Mouse (Mus musculus) urinary bladder, postnatal 36 days (tissue): ENCODE data around the gene Apold1.
A peak's percentile ranks its signal among the peaks of the same experiment; 100 is the strongest.

Experiments
- DNase-seq, 2 experiments: peaks; one replicate each; pipeline ENCODE4 v3.0.0; 2022; ENCODE audit warnings: low spot score in 2 of 2, mixed read lengths in 1 of 2

Gene Apold1

DNA sequence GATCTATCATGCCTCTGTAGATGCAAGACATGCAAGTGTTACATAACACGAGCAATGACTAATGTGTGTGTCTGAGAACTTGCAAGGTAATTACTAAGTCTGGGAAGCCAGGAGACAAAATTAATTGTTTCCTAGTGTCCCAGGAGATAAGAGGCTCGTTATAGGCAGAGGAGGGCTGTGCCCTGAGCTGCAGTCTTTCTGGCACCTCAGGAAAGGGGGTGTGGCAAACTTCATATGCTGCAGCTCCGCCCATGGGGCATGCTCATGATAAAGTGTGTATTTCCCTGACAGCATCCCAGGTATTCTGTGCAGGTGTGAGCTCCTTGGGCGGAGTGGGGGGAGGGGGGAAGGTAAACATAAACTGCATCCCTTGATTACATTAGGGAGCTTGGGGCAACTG lies 9.4 kb upstream of the Apold1 start:
- no peak for DNase-seq

DNA sequence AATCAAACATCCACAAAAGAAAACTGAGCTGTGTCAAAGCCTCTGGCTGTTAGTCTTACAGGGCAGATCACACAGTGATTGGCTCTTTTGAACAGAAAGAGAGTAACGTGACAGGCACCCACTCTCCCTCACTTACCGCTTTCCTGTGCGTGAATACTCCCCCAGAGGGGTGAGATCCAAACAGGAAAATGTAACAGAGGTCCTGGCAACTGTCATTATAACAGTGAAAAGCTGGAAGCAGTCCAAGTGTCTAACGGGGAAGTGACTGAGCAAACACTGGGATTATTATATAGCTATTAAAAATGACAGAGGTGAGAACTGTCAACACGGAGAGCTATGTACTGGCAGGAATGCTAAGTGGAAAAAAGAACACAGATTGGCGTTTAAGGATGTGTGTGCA lies 4.9 kb upstream of the Apold1 start:
- DNase-seq, result no peak

DNA sequence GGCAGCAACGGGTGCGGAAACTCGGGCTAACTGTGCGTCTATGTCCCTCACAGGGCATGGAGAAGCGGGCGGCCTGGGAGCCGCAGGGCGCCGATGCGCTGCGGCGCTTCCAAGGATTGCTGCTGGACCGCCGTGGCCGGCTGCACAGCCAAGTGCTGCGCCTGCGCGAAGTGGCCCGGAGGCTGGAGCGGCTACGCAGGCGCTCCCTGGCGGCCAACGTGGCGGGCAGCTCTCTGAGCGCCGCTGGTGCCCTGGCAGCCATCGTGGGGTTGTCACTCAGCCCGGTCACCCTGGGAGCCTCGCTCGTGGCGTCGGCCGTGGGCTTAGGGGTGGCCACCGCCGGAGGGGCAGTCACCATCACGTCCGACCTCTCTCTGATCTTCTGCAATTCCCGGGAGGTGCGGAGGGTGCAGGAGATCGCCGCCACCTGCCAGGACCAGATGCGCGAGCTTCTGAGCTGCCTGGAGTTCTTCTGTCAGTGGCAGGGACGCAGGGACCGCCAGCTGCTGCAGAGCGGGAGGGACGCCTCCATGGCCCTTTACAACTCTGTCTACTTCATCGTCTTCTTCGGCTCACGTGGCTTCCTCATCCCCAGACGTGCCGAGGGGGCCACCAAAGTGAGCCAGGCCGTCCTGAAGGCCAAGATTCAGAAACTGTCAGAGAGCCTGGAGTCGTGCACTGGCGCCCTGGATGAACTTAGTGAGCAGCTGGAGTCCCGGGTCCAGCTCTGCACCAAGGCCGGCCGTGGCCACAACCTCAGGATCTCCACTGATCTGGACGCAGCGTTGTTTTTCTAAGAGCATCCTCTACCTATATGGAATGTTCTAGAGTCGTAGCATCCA lies 2.2 kb downstream of the Apold1 start:
- DNase-seq, result peak; percentile 77 to 89

DNA sequence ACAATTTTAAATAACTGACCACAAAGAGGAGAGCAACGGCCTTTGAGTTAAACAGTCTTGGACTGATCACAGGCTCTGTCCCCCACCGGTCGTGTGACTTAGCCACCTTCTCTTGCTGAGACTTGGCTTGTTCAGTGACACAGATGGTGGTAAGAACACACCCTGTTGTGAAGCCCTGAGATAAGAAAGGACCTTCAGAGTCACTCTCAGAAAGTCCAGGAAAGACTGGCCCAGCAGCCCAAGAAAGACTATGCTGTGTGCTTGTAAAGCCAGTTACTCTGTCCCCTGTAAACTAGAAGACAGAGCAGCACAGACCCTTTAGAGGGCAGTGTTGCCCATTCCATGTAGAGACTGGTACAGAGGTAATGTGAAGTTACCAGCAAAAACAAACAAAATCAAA lies 3.2 kb downstream of the Apold1 start:
- DNase-seq, result no peak

DNA sequence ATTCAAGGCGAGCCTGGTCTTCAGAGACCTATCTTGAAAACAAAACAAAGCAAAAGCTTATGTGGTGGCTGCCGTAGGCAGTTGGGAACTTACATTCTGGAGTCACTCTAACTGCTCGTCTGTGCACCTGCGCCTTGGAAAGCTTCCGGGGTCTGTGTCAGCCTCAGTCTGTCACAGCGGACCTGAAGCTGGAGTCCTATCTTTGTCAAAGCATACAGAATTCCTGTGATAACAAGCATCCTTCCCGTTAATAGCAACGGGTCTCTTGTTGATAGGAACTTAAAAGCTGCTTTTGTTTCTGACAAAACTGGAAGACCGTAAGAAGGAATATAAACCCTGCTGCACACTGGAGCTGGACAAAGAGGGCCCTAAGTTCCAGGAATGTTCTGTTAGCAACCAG lies 6.9 kb downstream of the Apold1 start:
- no peak for DNase-seq

DNA sequence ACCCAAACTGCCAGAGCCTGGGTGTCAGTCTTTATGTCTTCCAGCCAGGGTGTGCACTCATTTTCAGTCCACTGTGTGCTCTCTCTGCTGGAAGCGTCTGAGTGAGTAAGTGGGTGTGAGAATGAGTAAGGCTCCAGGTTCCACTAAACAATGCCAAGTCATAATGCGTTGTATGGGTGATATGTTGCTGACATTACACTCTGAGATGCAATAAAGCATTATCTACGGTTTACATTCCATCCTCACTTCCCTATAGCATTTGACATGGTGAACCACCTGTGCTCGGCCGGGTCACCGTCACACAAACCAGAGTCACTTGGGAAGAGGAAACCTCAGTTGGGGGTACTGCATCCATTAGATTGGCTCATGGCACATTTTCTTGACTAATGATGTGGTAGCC lies 9.2 kb downstream of the Apold1 start:
- no peak for DNase-seq

DNA sequence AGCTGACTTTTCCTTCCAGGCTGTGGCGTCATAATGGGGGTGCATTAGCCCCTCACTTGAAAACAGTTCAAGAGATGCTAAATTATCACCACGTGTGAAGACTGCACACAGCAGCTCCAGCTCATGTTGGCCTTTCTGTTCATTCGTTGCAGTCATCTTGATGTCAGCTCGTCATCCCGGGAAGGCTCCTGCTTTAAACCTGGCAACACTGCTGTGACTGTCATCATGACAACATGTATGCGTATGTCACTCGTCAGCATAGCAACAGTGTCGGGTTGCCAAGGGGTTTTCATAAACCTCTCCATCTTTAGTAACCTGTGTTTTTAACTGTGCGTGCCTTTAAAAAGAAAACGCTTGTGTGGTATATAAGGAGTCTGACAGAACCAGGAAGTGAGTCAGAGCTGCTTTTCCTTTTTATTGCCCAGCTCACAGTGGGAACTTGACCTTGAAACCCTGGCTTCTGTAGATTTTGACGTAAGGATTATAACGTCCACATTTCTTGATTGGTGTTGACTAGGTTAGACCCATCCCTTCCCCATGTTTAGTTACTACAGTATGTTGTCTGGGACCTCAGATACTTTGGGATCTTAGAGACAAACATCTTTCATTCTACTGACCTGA lies 12.6 kb downstream of the Apold1 start:
- no peak for DNase-seq

DNA sequence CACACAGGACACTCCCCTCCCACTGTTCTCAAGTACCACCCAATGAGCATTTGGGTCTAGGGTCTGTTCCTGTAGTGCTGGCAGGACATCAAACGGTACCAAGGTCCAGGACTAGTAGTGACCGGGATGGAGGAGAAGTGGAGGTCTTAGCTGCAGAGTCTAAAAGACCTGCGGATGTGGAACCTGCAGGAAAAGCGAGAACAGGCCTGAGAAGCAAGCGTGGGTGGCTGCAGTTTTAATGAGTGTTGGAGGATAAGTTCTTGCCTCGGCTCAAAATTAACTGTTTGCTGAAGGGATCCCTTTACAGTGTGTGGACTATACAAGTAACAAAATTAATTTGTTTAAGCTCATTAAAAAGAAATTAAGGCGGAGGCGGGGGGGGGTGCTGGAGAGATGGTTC lies 13.5 kb downstream of the Apold1 start:
- no peak for DNase-seq

DNA sequence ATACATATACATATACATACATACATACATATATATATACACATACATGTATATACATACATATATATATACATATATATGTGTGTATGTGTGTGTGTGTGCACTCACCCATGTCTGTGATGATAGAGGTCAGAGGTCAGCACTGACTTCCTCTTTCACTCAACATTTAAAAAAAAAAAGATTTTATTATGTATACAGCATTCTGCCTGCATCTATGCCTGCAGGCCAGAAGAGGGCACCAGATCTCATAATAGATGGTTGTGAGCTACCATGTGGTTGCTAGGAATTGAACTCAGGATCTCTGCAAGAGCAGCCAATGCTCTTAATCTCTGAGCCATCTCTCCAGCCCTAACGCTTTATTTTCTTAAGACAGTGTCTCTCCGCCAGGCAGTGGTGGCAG lies 15.4 kb downstream of the Apold1 start:
- DNase-seq, result no peak

DNA sequence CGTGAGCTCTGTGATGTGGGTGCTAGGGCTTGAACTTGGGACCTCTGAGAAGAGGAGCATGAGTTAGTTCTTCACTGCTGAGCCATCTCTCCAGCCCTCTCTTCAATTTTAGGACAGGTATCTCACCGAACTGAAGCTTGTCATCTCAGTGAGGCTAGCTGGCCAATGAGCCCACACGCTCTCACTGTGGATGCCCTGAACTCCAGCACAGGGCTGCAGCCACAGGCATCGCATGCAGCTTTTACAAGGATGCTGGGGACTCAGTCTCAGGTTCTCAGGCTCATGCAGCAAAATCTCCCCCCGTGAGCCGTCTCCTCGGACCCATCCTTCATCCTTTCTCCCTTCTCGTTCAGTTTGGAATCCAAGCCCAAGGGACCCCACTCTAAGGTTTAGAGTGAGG lies 16.6 kb downstream of the Apold1 start:
- no peak for DNase-seq

DNA sequence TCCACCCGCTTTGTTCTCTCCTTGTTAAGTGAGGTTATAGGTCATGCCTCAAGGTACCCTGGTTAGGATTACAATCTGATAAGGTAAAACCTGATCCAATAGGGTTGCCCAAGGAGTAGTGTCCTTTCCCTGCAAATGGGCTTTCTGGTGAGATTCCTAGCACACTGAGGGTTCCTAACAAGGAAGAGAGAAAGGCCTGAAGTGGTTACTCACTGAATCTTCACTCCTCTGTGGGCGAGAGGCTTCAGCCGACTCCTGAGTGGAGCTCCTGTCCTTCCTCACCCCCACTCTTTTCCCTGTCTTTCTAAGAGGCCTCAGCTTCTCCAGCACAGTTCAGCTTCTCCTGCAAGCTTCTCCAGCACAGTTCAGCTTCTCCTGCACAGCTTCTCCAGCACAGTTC lies 17.3 kb downstream of the Apold1 start:
- DNase-seq, result no peak

DNA sequence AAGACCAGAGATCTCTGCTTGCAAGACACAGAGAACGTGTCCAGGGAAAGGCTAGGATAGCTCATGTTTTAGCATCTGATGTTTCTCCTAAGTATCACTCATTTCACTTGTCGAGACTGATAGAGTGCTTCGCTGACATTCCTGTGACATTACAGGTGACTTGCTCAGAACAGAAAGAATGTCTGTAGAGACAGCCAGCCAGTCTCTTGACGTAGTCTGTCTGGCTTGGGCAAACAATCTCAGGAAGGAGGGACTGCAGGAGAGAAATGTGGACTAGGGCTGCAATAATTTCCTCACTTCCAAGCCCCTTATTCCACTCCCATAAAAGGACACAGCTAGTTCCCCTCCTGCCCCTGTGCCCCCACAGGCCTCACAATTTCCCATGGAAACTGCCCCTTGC lies 18.8 kb downstream of the Apold1 start:
- no peak for DNase-seq

DNA sequence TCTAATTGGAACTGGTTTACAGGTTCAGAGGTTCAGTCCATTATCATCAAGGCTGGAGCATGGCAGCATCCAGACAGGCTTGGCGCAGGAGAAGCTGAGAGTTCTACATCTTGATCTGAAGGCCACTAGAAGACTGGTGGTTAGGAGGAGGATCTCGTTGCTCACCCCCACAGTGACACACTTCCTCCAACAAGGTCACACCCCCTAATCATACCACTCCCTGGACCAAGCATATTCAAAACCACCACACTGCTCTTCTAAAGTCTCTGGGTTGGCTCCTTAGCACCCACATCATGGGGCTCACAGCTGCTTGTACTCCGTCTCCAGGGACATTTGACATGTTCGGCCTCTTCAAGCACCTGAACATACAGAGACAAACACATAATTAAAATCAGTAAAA lies 20.5 kb downstream of the Apold1 start:
- DNase-seq, result no peak

DNA sequence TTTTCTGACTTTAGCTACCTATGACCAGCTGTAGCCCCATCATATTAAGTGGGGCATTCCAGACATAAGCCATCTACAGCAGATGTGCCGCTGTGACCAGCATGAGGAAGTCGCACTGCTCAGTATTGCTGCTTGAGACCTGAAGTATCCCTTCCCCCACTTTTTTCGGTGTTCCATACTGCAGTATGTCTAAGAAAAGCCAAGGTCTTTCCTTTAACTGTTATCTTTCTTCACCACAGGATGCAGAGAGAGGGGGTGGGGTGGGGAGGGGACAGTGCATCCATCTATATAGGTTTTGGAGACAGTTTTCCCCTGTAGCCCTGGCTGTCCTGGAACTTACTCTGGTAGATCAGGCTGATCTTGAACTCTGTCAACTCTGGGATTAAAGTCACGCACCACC lies 24.9 kb downstream of the Apold1 start:
- DNase-seq, result no peak

DNA sequence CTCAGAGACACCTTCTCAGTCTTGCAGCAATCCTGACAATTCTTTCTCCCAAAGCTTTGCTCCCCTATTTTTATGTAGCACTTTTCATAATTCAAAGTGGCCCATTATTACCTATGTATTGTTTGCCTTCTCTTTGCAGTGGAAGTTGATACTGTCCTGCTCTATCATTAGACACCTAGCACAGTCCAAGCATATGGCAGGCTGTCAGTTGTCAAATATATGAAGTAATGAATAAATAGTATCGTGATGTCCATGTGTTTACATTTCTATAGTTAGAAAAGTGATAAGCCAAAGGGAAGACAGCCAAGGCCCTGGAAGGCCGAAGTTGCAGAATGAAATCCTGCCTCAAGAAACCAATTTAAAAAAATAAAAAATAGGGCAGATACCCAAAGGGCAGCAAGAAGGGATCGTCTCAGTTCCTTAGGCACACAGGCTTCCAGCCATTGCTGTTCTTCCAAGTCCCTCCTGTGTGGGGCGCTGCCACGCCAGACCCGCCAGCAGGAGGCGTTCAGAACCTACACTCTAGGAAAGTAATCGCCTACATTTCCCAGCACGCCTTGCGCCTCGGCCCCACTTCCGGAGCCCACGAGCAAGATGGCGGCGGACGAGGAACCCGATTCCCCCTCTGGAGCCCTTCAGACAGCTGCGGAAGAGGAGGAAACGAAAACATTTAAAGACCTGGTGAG lies 29.7 kb downstream of the Apold1 start, which contains the start of gene Ddx47:
TSS of gene Ddx47 (plus strand) at position 565 of the 686 bp plus-strand sequence.
- peak; percentile 91 to 95 for DNase-seq

DNA sequence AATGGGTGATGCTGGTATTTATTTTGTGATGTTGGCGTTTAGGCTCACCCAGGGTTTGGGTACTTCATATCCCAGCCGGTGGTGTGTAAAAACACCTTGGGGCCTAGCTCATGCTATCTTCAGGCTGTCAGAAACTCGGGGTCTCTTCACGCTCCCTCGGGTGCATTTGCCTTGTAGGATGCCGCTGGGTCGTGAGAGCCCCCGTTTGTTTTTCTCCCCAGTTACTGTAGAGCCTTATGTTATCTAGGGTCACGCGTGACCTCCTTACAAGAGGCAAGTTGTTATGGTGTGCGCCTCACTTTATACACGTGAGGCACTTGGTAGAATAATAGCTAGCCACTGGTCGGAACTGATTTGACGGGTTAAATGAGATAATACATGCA lies 30.2 kb downstream of the Apold1 start:
- no peak for DNase-seq

DNA sequence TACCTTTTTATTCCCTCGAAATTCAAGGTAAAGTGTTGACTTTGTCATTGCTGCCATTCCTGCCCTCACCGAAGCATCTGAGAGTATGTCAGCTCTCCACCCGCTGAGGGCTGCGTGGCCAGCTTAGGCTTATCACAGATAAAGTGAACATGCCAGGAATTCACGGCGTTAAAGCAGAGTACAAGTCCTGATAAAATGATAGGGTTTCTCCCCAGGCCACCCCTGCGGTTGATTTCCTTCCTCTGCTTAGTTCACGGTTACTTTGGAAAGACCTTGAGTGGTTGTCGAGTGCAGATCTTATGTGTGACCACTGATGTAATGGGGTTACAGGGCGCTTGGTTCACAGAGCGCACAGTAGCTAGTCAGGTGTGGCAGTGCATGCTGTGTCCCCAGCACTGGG lies 35.7 kb downstream of the Apold1 start:
- no peak for DNase-seq

DNA sequence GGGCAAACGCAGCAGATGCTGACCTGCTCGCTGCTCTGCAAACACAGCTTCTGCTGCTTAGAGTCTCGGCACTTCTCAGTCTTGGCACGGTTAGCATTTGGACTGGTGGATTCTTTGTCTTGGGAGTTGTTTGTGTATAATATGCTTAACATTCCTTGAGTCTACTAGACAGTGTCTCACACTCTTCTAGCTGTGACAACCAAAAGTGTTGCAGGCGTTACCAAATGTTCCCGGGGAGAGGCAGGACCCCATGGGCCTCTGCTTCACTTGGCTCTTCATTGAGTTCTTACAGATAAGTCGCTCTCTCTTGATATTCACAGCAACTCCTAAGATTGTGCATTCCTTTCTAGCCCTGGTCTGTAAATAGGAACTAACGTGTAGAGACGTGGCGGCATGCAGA lies 38.0 kb downstream of the Apold1 start:
- DNase-seq, result no peak

DNA sequence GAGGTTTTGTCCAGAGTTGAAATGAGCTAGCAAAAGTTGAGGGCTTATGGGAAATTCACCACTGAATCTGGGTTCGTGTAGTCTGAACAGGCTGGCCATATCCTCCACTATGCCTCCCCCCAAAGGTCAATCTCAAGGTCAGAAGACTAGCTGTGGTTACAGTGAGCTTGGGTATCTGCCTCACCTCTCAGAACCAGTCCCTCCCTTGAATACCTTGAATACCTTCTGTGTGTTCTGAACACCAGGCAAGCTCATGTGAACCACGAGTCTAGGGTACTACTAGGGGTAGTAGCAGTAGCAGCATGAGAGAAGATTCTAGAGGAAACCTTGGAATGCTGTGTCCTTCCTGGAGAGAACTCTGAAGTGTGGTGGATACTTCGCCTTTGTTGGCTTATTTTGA lies 40.1 kb downstream of the Apold1 start:
- no peak for DNase-seq

DNA sequence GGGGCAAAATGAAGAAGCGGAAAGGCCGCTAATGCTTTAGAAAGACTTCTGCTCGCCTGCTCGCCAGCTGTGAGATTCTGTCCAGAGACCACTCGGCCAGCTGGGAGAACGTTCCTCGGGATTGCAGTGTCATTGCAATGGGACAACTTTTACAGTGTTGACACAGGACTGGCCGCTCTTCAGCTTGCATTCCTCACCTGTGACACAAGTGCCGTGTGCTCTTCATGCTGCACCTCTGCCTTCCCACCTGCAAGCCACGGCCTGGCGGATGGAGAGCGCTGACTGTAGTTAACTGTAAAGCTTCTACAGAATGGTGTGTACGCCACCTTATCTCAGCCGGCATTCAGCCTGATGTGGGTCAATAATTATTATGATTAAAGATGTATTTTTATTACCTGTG lies 41.9 kb downstream of the Apold1 start:
- no peak for DNase-seq

DNA sequence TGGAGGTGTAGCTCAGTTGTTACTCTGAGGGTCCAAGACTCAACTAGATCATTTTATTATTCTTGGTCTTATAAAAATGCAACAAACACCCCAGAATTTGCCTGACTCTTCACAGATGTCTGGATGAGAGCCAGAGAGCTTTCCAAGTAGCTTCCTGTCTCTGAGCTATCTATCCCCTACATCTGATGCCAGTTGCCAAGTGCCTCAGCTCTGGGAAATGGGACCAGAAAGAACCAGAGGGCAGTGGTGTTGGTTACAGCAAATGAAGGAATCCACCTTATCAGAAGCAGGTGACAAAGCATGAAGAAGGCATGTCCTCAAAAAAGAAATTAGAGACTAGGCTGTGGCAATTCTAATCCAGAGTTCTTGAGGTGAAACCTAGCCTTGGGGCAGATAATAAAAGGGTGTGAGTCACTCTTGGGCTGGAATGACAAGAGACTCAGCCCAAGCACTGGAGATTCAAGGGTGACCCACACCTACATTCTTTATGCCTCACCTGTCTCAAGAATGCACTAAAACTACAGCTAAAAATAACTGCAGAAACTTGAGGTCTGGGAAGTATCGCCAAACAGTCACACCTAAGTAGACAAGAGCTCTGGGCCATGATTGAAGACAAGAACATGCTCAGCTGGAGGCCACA lies 43.4 kb downstream of the Apold1 start:
- peak in 1 of 2 experiments; percentile 15 for DNase-seq

DNA sequence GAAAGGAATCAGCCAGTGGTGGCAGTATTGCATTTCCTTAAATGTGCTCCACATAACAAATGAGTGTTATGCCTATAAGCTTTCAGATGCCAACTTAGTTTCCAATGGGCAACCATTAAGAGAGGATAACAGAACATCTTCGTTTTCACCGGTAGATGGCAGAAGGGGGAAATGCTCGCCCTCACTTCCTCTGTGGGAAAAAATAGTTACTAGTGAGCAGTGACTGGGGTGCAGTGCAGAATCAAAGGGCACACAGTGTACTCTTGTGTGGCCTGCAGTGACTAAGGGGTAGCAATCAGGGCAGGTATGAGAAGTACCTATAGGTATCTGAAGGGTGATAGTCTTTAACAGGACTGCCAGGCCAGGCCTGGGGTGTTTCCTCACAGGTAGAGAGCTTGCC lies 44.7 kb downstream of the Apold1 start:
- DNase-seq, result peak in 1 of 2 experiments; percentile 23
